In the genomic region with DNA sequence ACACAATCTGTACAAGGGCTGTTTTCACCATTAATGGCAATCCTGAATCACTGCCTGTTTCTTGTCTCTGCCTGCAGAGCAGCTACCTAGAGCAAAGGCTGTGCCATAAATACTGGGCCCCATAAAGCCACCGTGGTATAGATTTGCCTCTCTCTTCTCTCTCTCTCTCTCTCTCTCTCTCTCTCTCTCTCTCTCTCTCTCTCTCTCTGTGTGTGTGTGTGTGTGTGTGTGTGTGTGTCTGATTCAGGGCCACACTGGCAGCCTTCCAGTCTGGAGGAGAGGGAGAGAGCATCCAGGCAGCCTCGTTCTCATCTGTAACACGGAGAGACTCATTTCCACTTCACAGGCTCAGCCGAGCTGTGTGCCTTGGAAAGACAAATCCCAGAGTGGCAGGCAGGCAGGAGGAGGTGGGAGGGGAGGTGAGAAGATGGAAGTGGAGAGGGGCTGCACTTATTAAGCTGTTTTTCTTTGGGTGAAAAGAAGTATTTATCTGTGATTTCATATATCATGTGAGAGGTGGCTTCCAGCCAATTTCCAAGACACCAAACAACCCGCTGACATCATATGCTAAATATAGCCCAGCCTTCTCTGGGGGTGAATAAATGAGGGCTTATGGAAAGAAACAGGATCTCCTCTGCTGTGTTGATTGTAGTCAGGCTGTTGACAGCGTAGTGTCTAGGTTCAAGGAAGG, we compare ENCODE assay signal across 8 mouse cellular contexts. TPM values are rescaled to one million over a fixed set of nuclear protein-coding genes. Genes with fewer than 3 reads are reported as not detected.
DNase-seq lines count a peak whose midpoint lies in the region; ATAC-seq and TF ChIP-seq lines count a peak whose summit lies in the region.

No protein-coding gene starts in this region.

- H3K4me1 ChIP-seq in hindbrain, postnatal 0 days (ENCODE audit: insufficient read depth, low read length), result peaks cover 36% of the 10 kb centered on the region
- peaks cover 40% of the 10 kb centered on the region for H3K4me1 ChIP-seq in stomach, embryonic 14.5 days (ENCODE audit: control insufficient read depth, insufficient read depth, low read length)

- H3K36me3 ChIP-seq in hindbrain, postnatal 0 days (ENCODE audit: insufficient read depth, low read length), result no peaks in the 10 kb centered on the region
- no peaks in the 10 kb centered on the region for H3K36me3 ChIP-seq in stomach, embryonic 14.5 days (ENCODE audit: control insufficient read depth, insufficient read depth, low read length)

- 2% methylated on average over 6 of the region's 6 CpGs for WGBS in hindbrain, postnatal 0 days
- WGBS in stomach, embryonic 14.5 days, result 12% methylated on average over 6 of the region's 6 CpGs

- DNase-seq in adipocyte (ENCODE audit: low spot score), result peak; percentile 65
- peak; percentile 87 to 95 for DNase-seq in cerebellum, postnatal 14 days
- DNase-seq in gastrocnemius, postnatal 10 days, result peak; percentile 71
- peak; percentile 95 for DNase-seq in hindbrain, postnatal 0 days (ENCODE audit: low spot score)
- peak; percentile 85 to 86 for DNase-seq in left cerebral cortex, adult 18-20 months (ENCODE audit: low spot score in 2 of 2)
- peak; percentile 66 for DNase-seq in mesoderm, embryonic 11.5 days (ENCODE audit: low read depth, low spot score)

- no peak for TF ChIP-seq CTCF in hindbrain, postnatal 0 days (IDR thresholded peaks at IDR 0.05; ENCODE audit: low read depth)

- peak; percentile 84 for ATAC-seq in hindbrain, postnatal 0 days
- ATAC-seq in stomach, embryonic 14.5 days (ENCODE audit: insufficient number of reproducible peaks, insufficient read depth, low FRiP score, low read depth), result peak; percentile 60; the same call in 1 of the 2 replicates
- ATAC-seq in CD4-positive, CD25-positive, alpha-beta regulatory T cell, adult 4 months, result no peak

- H3K9ac ChIP-seq in hindbrain, postnatal 0 days (replicated peaks; ENCODE audit: low read length), result peak overlapping the region; percentile 14; the same call in 1 of the 2 replicates
- no peak overlapping the region for H3K9ac ChIP-seq in stomach, embryonic 14.5 days (replicated peaks; ENCODE audit: low read depth, low read length)

- H3K9me3 ChIP-seq in hindbrain, postnatal 0 days (ENCODE audit: low read length), result no peaks in the 10 kb centered on the region
- H3K9me3 ChIP-seq in stomach, embryonic 14.5 days (ENCODE audit: control insufficient read depth, low read depth, low read length), result no peaks in the 10 kb centered on the region

- H3K4me3 ChIP-seq in hindbrain, postnatal 0 days (ENCODE audit: low read length), result no peak overlapping the region
- no peak overlapping the region for H3K4me3 ChIP-seq in stomach, embryonic 14.5 days (ENCODE audit: low read depth, low read length)

- no peaks in the 10 kb centered on the region for H3K27me3 ChIP-seq in hindbrain, postnatal 0 days (ENCODE audit: insufficient read depth, low read length)
- H3K27me3 ChIP-seq in stomach, embryonic 14.5 days (ENCODE audit: control insufficient read depth, insufficient read depth, low read length), result no peaks in the 10 kb centered on the region

- H3K27ac ChIP-seq in hindbrain, postnatal 0 days, result peak overlapping the region; percentile 89
- peak overlapping the region; percentile 89 for H3K27ac ChIP-seq in stomach, embryonic 14.5 days (ENCODE audit: low read length)

- peak overlapping the region; percentile 8; the same call in 1 of the 2 replicates for H3K4me2 ChIP-seq in hindbrain, postnatal 0 days (ENCODE audit: low read depth, low read length)
- no peak overlapping the region; the same call in 1 of the 2 replicates for H3K4me2 ChIP-seq in stomach, embryonic 14.5 days (replicated peaks; ENCODE audit: low read depth, low read length)

RNA-seq across cellular contexts. Expression of gene Irf2bp2, which starts 56.7 kb away (rescaled TPM):
- total RNA-seq in gastrocnemius, postnatal 10 days (2021), result 10 to 100 TPM; 53.3 to 55.5 TPM
- 91.5 and 99.1 TPM in 2 replicates for total RNA-seq in hindbrain, postnatal 0 days (2014; rRNA removed)
- 10.2 and 11.4 TPM in 2 replicates for polyA plus RNA-seq in hindbrain, postnatal 0 days (2015; fragmentation: Nextera tagmentation; extraction: Ambion mirVana)
- 10 to 100 TPM; 74.0 to 77.6 TPM for total RNA-seq in left cerebral cortex, adult 18-20 months (2021)
- polyA plus RNA-seq in stomach, embryonic 14.5 days (2014; fragmentation: Nextera tagmentation; extraction: Ambion mirVana), result 9.7 and 10.0 TPM in 2 replicates
- 10 to 100 TPM; 15.5 to 22.4 TPM for polyA plus RNA-seq in CD4-positive, CD25-positive, alpha-beta regulatory T cell, adult 4 months (2017; shearing (Covaris generic))
